Mouse (Mus musculus): ENCODE measurements around the gene Abhd6. TPM values are rescaled to one million over a fixed set of nuclear protein-coding genes. Genes with fewer than 3 reads are reported as not detected.

The Abhd6 gene
- polyA plus RNA-seq, 1 experiment = 38.9 TPM

- H3K36me3 ChIP-seq (ENCODE audit: control insufficient read depth, insufficient read depth, low read length) = no peaks in the 10 kb centered on the region
- no peaks in the 10 kb centered on the region for H3K27me3 ChIP-seq (replicated peaks; ENCODE audit: control insufficient read depth, insufficient read depth, low read length)
- peaks cover 12% of the 10 kb centered on the region for H3K4me1 ChIP-seq (ENCODE audit: control insufficient read depth, insufficient read depth, low read length)
- H3K27ac ChIP-seq (ENCODE audit: insufficient read depth, low read depth, low read length) = peak overlapping the region; percentile 37; the same call in 1 of the 2 replicates
- 86% methylated on average over 6 of the region's 6 CpGs for WGBS
- H3K4me3 ChIP-seq (ENCODE audit: insufficient read depth, low read depth, low read length) = no peak overlapping the region
- DNase-seq = no peak
- TF ChIP-seq POLR2A (IDR thresholded peaks at IDR 0.05; ENCODE audit: low read depth, low read length) (no peak), CTCF (conservative IDR thresholded peaks at IDR 0.05; ENCODE audit: insufficient read depth, insufficient read length, low read depth, low read length) (no peak)
Measured at GRCm38 (mm10) chr14:8015756-8016155, 13.1 kb downstream of the Abhd6 start.

DNA sequence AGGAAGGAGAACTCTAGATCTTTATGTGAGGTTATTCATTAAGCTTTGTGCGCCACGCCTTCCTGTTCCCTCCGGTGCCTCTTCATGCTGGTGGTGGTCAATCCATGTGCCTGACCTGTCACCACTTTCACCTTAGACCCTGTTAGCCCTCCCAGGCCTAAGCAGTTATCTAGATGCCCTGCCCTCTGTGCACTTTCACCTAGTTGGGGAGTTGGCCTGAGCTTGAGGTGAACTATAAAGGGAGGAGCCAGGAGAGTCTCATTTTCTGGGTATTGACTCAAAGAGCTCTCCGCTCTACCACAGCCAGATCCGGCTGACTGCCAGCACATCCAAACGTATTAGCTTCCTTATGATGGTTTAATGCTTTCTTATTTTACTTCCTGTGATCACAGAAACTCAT lies 13.6 kb downstream of the Abhd6 start:
- Histone ChIP-seq H3K27me3 (replicated peaks; ENCODE audit: control insufficient read depth, insufficient read depth, low read length) (no peaks in the 10 kb centered on the region), H3K27ac (ENCODE audit: insufficient read depth, low read depth, low read length) (peak overlapping the region; percentile 37), H3K4me3 (ENCODE audit: insufficient read depth, low read depth, low read length) (no peak overlapping the region), H3K36me3 (ENCODE audit: control insufficient read depth, insufficient read depth, low read length) (no peaks in the 10 kb centered on the region), H3K4me1 (ENCODE audit: control insufficient read depth, insufficient read depth, low read length) (peaks cover 12% of the 10 kb centered on the region)
- 31% methylated on average over 6 of the region's 6 CpGs for WGBS
- DNase-seq = peak; percentile 61
- TF ChIP-seq POLR2A (IDR thresholded peaks at IDR 0.05; ENCODE audit: low read depth, low read length) (no peak), CTCF (conservative IDR thresholded peaks at IDR 0.05; ENCODE audit: insufficient read depth, insufficient read length, low read depth, low read length) (no peak)

GRCm38 (mm10) chr14:8016951-8017350 lies 14.2 kb downstream of the Abhd6 start:
- Histone ChIP-seq H3K4me3 (ENCODE audit: insufficient read depth, low read depth, low read length) (no peak overlapping the region), H3K27me3 (replicated peaks; ENCODE audit: control insufficient read depth, insufficient read depth, low read length) (no peaks in the 10 kb centered on the region), H3K36me3 (ENCODE audit: control insufficient read depth, insufficient read depth, low read length) (no peaks in the 10 kb centered on the region), H3K4me1 (ENCODE audit: control insufficient read depth, insufficient read depth, low read length) (peaks cover 12% of the 10 kb centered on the region), H3K27ac (ENCODE audit: insufficient read depth, low read depth, low read length) (no peak overlapping the region)
- 76% methylated on average over 1 of the region's 1 CpGs for WGBS
- no peak for DNase-seq
- TF ChIP-seq CTCF (conservative IDR thresholded peaks at IDR 0.05; ENCODE audit: insufficient read depth, insufficient read length, low read depth, low read length) (no peak), POLR2A (IDR thresholded peaks at IDR 0.05; ENCODE audit: low read depth, low read length) (no peak)

GRCm38 (mm10) chr14:8020011-8020410 lies 17.3 kb downstream of the Abhd6 start:
- Histone ChIP-seq H3K4me3 (ENCODE audit: insufficient read depth, low read depth, low read length) (no peak overlapping the region), H3K4me1 (ENCODE audit: control insufficient read depth, insufficient read depth, low read length) (peaks cover 7% of the 10 kb centered on the region; the same call in 1 of the 2 replicates), H3K27me3 (replicated peaks; ENCODE audit: control insufficient read depth, insufficient read depth, low read length) (no peaks in the 10 kb centered on the region), H3K36me3 (ENCODE audit: control insufficient read depth, insufficient read depth, low read length) (no peaks in the 10 kb centered on the region), H3K27ac (ENCODE audit: insufficient read depth, low read depth, low read length) (no peak overlapping the region)
- no peak for DNase-seq
- WGBS = 91% methylated on average over 1 of the region's 1 CpGs
- TF ChIP-seq CTCF (conservative IDR thresholded peaks at IDR 0.05; ENCODE audit: insufficient read depth, insufficient read length, low read depth, low read length) (no peak), POLR2A (IDR thresholded peaks at IDR 0.05; ENCODE audit: low read depth, low read length) (no peak)

- DNase-seq = no peak
- Histone ChIP-seq H3K27me3 (replicated peaks; ENCODE audit: control insufficient read depth, insufficient read depth, low read length) (no peaks in the 10 kb centered on the region), H3K4me3 (ENCODE audit: insufficient read depth, low read depth, low read length) (no peak overlapping the region), H3K36me3 (ENCODE audit: control insufficient read depth, insufficient read depth, low read length) (no peaks in the 10 kb centered on the region), H3K27ac (ENCODE audit: insufficient read depth, low read depth, low read length) (no peak overlapping the region), H3K4me1 (ENCODE audit: control insufficient read depth, insufficient read depth, low read length) (peaks cover 7% of the 10 kb centered on the region; the same call in 1 of the 2 replicates)
- WGBS = 82% methylated on average over 7 of the region's 7 CpGs
- no peak for TF ChIP-seq CTCF (conservative IDR thresholded peaks at IDR 0.05; ENCODE audit: insufficient read depth, insufficient read length, low read depth, low read length)
- TF ChIP-seq POLR2A (IDR thresholded peaks at IDR 0.05; ENCODE audit: low read depth, low read length) = no peak
Measured at GRCm38 (mm10) chr14:8020546-8020945, 17.8 kb downstream of the Abhd6 start.

- H3K27ac ChIP-seq (ENCODE audit: insufficient read depth, low read depth, low read length) = no peak overlapping the region
- no peak overlapping the region for H3K4me3 ChIP-seq (ENCODE audit: insufficient read depth, low read depth, low read length)
- no peaks in the 10 kb centered on the region for H3K36me3 ChIP-seq (ENCODE audit: control insufficient read depth, insufficient read depth, low read length)
- 46% methylated on average over 6 of the region's 6 CpGs for WGBS
- no peak for DNase-seq
- no peak for TF ChIP-seq POLR2A (IDR thresholded peaks at IDR 0.05; ENCODE audit: low read depth, low read length)
- TF ChIP-seq CTCF (conservative IDR thresholded peaks at IDR 0.05; ENCODE audit: insufficient read depth, insufficient read length, low read depth, low read length) = no peak
- no peaks in the 10 kb centered on the region for H3K4me1 ChIP-seq (ENCODE audit: control insufficient read depth, insufficient read depth, low read length)
- H3K27me3 ChIP-seq (replicated peaks; ENCODE audit: control insufficient read depth, insufficient read depth, low read length) = no peaks in the 10 kb centered on the region
Measured at GRCm38 (mm10) chr14:8024469-8024868, 21.8 kb downstream of the Abhd6 start.

- no peaks in the 10 kb centered on the region for H3K36me3 ChIP-seq (ENCODE audit: control insufficient read depth, insufficient read depth, low read length)
- H3K4me1 ChIP-seq (ENCODE audit: control insufficient read depth, insufficient read depth, low read length) = no peaks in the 10 kb centered on the region
- H3K27me3 ChIP-seq (replicated peaks; ENCODE audit: control insufficient read depth, insufficient read depth, low read length) = no peaks in the 10 kb centered on the region
- no peak overlapping the region for H3K27ac ChIP-seq (ENCODE audit: insufficient read depth, low read depth, low read length)
- TF ChIP-seq POLR2A (IDR thresholded peaks at IDR 0.05; ENCODE audit: low read depth, low read length) (no peak), CTCF (conservative IDR thresholded peaks at IDR 0.05; ENCODE audit: insufficient read depth, insufficient read length, low read depth, low read length) (no peak)
- WGBS = 91% methylated on average over 10 of the region's 10 CpGs
- H3K4me3 ChIP-seq (ENCODE audit: insufficient read depth, low read depth, low read length) = no peak overlapping the region
- DNase-seq = no peak
Measured at GRCm38 (mm10) chr14:8024936-8025335, 22.2 kb downstream of the Abhd6 start.

Measured in kidney, adult 2 months (tissue).